Mouse (Mus musculus) kidney, embryonic 16.5 days (tissue): ENCODE measurements around the gene Olfr154. TPM values are rescaled to one million over a fixed set of nuclear protein-coding genes. Genes with fewer than 3 reads are reported as not detected.
"Not testable (repeated sequence)": the region's sequence is repeated elsewhere in the genome, so short reads cannot be mapped to it uniquely, and the experiment has no call there.

ENCODE experiments used
- ATAC-seq: fragments of 200-750 bp; cut with Nextera tagmentation; 2 replicates; pipeline ENCODE4 v1.8.0; 2017; ENCODE audit warnings: moderate TSS enrichment; ENCODE audit not compliant: low FRiP score, low TSS enrichment
- H3K27ac ChIP-seq: fragments of 300-500 bp; sonication (generic); 2 replicates; pipeline ENCODE4 v1.5.1; 2014; ENCODE audit warnings: low read length
- H3K27me3 ChIP-seq: fragments of 300-500 bp; sonication (generic); 2 replicates; pipeline ENCODE4 v1.6.1; 2014; ENCODE audit warnings: low read length, control low read depth, mixed read lengths; ENCODE audit not compliant: insufficient read depth
- H3K36me3 ChIP-seq: fragments of 300-500 bp; sonication (generic); 2 replicates; pipeline ENCODE4 v1.6.1; 2014; ENCODE audit warnings: low read length, control low read depth, mixed read lengths; ENCODE audit not compliant: insufficient read depth
- H3K4me1 ChIP-seq: fragments of 300-500 bp; sonication (generic); 2 replicates; pipeline ENCODE4 v1.6.1; 2014; ENCODE audit warnings: low read length, control low read depth, mixed read lengths; ENCODE audit not compliant: insufficient read depth
- H3K4me2 ChIP-seq: fragments of 300-500 bp; sonication (generic); replicated peaks from 2 replicates; pipeline ENCODE4 v1.6.1; 2014; ENCODE audit warnings: low read depth, low read length
- H3K4me3 ChIP-seq: fragments of 300-500 bp; sonication (generic); 2 replicates; pipeline ENCODE4 v1.5.1; 2014; ENCODE audit warnings: mild to moderate bottlenecking, low read length
- H3K9ac ChIP-seq: fragments of 300-500 bp; sonication (generic); replicated peaks from 2 replicates; pipeline ENCODE4 v1.6.1; 2014; ENCODE audit warnings: low read length
- H3K9me3 ChIP-seq: fragments of 300-500 bp; sonication (generic); 2 replicates; pipeline ENCODE4 v1.6.1; 2016; ENCODE audit warnings: low read length, control low read depth
- WGBS: fragments of 180-500 bp; shearing (Covaris S2); extraction: QIAGEN DNeasy Blood & Tissue Kit; methylation state at CpG from one replicate; pipeline ENCODE4 v1.1.7; 2014; 5-methylcytosine and 5-hydroxymethylcytosine counted together
- polyA plus RNA-seq: library from polyadenylated mRNA; unstranded; fragments of >200 nt; fragmentation: Nextera tagmentation; extraction: Ambion mirVana; gene quantifications from 2 replicates; pipeline ENCODE4 v1.2.1, GENCODE M21; 2015

Gene Olfr154
- polyA plus RNA-seq = not detected in 2 replicates

DNA sequence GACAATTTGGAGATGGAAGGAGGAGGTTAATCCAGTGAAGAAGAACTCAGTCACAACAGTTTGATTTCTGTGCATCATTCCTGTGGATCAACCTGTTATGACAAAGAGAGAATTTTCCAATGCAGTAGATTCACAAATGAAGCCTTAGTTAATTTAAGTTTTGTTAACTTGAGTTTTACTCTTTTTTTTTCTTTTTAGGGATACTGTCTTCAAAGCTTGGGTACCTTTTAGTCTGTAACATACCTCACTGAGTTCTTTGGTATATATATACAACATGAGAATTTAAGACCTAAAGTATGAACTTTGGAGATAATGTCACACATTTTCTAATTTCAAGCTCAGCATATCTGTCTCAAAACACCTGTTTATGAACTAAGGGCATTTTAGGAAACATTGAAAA lies at the start of gene Olfr154:
TSS of gene Olfr154 (minus strand) at position 101 of the 400 bp plus-strand sequence.
- not testable (repeated sequence) for H3K4me1 ChIP-seq, ATAC-seq, H3K36me3 ChIP-seq, H3K9me3 ChIP-seq, H3K4me3 ChIP-seq, H3K27ac ChIP-seq, H3K27me3 ChIP-seq, H3K9ac ChIP-seq, H3K4me2 ChIP-seq

DNA sequence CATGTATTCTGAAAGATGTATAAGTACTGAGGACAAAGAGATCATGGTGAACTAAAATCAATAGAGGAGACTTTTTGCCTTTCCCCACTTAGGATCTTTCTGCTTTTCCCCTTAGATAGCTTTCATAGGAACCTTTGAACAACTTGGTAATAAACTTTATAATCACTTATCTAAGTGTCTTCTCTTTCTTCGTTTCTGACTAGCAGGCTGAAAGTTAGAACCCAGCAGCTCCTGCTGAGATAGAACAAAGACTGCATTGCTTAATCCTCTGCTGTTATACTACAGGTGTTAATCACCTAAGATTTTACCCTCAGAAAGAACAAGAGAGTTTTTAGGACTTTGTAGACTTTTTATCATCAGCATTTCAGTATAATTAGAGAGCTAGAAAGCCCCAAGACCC lies 46.9 kb upstream of the Olfr154 start:
- no peaks in the 10 kb centered on the region for H3K36me3 ChIP-seq
- no peaks in the 10 kb centered on the region; the same call in 1 of the 2 replicates for H3K9me3 ChIP-seq
- no peak overlapping the region for H3K4me3 ChIP-seq
- H3K4me1 ChIP-seq = no peaks in the 10 kb centered on the region
- no peak overlapping the region for H3K27ac ChIP-seq
- H3K4me2 ChIP-seq = no peak overlapping the region
- ATAC-seq = no peak
- 18% methylated on average over 1 of the region's 1 CpGs for WGBS
- no peak overlapping the region for H3K9ac ChIP-seq
- H3K27me3 ChIP-seq = no peaks in the 10 kb centered on the region

DNA sequence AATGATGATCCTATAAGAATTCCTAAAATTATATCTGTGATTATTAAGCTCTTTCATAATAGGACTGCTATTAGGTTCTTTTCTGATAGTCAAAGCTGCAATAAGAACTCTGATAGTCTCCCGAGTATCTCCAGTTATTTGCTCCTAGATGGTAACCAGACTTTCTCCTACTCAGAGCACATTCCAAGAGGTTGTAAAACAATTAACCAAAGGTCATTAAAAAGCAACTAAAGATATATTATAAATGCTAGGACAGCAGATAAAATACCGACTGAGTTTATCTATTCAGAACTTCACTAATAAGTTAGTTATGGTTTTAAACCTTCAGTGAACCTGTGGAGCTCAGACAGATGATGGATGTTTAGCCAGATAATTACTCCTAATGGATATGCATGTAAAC lies 46.4 kb upstream of the Olfr154 start:
- H3K4me2 ChIP-seq, H3K9ac ChIP-seq, H3K27ac ChIP-seq, H3K27me3 ChIP-seq, H3K4me1 ChIP-seq, ATAC-seq, H3K36me3 ChIP-seq, H3K9me3 ChIP-seq, H3K4me3 ChIP-seq: not testable (repeated sequence)
- WGBS = 40% methylated on average over 2 of the region's 2 CpGs

DNA sequence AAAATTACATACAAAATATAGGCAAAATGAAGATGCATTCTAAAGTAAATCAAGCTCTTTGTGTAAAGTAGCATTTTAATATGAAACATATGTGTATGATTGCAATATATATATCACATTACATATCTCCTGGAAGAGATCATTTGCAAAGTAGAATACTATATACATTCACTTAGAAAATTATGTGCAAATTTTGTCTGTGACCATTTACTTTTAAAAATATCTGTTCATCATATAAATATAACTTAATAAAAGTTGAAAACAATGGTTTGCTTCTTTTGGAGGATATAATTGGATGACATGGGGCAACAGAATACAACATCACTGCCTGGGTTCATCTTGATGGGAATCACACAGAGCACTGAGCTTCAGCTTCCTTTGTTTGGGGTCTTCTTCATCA lies 24.9 kb upstream of the Olfr154 start, which contains the start of gene Olfr1008:
TSS of gene Olfr1008 (plus strand) at position 301 of the 400 bp plus-strand sequence.
- H3K4me3 ChIP-seq = no peak within 1 kb of the TSS
- H3K9me3 ChIP-seq = no peaks in the 10 kb centered on the region
- no peak within 1 kb of the TSS for H3K4me2 ChIP-seq
- H3K27ac ChIP-seq = no peak within 1 kb of the TSS
- H3K27me3 ChIP-seq = no peaks in the 10 kb centered on the region
- H3K9ac ChIP-seq = no peak within 1 kb of the TSS
- no peak for ATAC-seq
- no peaks in the 10 kb centered on the region for H3K36me3 ChIP-seq
- H3K4me1 ChIP-seq = no peaks in the 10 kb centered on the region

DNA sequence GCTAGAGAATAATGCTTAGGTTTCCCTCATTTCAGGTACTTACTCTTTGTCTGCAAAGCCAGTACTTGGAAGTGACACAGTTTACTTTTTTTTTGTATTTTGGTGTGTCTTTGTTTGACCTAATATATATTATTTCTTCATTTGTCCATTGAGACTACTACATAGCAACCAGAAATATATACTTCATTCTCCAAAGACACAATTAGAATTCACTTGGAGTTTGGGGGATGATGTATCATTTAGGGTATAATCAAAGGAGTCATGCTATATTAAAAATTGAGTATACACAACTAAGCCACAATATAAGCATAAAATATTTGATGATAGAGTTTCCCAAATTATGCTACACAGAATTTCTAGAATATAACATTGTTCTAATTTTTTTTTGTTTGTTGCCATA lies 14.4 kb upstream of the Olfr154 start, which contains the start of gene Olfr1006:
TSS of gene Olfr1006 (minus strand) at position 101 of the 400 bp plus-strand sequence.
- no peaks in the 10 kb centered on the region for H3K36me3 ChIP-seq
- ATAC-seq = no peak
- H3K9ac ChIP-seq = no peak within 1 kb of the TSS
- no peaks in the 10 kb centered on the region for H3K27me3 ChIP-seq
- H3K4me2 ChIP-seq = no peak within 1 kb of the TSS
- H3K4me3 ChIP-seq = no peak within 1 kb of the TSS
- no peaks in the 10 kb centered on the region for H3K9me3 ChIP-seq
- H3K4me1 ChIP-seq = no peaks in the 10 kb centered on the region
- H3K27ac ChIP-seq = no peak within 1 kb of the TSS

DNA sequence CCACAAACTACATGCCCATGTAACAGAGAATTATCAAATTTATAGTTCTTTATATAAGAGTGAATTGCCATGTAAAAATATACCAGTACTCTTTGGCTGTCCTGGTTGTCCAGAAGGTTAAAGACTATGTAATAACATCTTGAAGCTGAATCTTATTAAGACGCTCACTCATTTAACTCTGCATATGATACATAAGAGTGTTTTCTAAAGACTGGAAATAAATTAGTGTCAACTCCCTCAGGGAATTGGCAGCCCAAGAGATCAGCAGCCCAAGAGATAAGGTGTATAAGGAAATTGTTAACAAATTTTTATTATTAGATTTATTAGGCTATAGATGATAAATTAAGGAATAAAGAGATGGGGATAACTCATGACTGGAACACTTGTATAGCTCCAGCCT lies 13.7 kb downstream of the Olfr154 start, which contains the start of gene Olfr1002:
TSS of gene Olfr1002 (minus strand) at position 101 of the 400 bp plus-strand sequence.
- Histone ChIP-seq H3K27me3 (no peaks in the 10 kb centered on the region), H3K4me3 (no peak within 1 kb of the TSS), H3K9me3 (no peaks in the 10 kb centered on the region), H3K4me2 (no peak within 1 kb of the TSS), H3K36me3 (no peaks in the 10 kb centered on the region), H3K9ac (no peak within 1 kb of the TSS), H3K4me1 (no peaks in the 10 kb centered on the region), H3K27ac (no peak within 1 kb of the TSS)
- no peak for ATAC-seq
- WGBS = 82% methylated on average over 1 of the region's 1 CpGs

Other genes starting within 250 kb of the Olfr154 start
- not detected in 2 replicates for gene Olfr993, start 249.6 kb downstream of the Olfr154 start, polyA plus RNA-seq
- gene Olfr994, start 228.0 kb downstream of the Olfr154 start, polyA plus RNA-seq = not detected in 2 replicates
- not detected in 2 replicates for gene Olfr995, start 220.8 kb downstream of the Olfr154 start, polyA plus RNA-seq
- gene 4833423E24Rik, start 145.4 kb downstream of the Olfr154 start, polyA plus RNA-seq = not detected in 2 replicates
- not detected in 2 replicates for gene Olfr996, start 85.2 kb downstream of the Olfr154 start, polyA plus RNA-seq
- not detected in 2 replicates for gene Olfr998, start 75.5 kb downstream of the Olfr154 start, polyA plus RNA-seq
- not detected in 2 replicates for gene Olfr1000, start 52.6 kb downstream of the Olfr154 start, polyA plus RNA-seq
- gene Olfr1002, start 13.8 kb downstream of the Olfr154 start, polyA plus RNA-seq = not detected in 2 replicates
- gene Olfr1006, start 14.3 kb upstream of the Olfr154 start, polyA plus RNA-seq = not detected in 2 replicates
- not detected in 2 replicates for gene Olfr1008, start 25.0 kb upstream of the Olfr154 start, polyA plus RNA-seq
- gene Olfr1009, start 51.0 kb upstream of the Olfr154 start, polyA plus RNA-seq = not detected in 2 replicates
- not detected in 2 replicates for gene Olfr1012, start 98.3 kb upstream of the Olfr154 start, polyA plus RNA-seq
- not detected in 2 replicates for gene Olfr1013, start 102.6 kb upstream of the Olfr154 start, polyA plus RNA-seq
- not detected in 2 replicates for gene Olfr1014, start 108.3 kb upstream of the Olfr154 start, polyA plus RNA-seq
- not detected in 2 replicates for gene Olfr1015, start 117.6 kb upstream of the Olfr154 start, polyA plus RNA-seq
- not detected in 2 replicates for gene Olfr1016, start 138.1 kb upstream of the Olfr154 start, polyA plus RNA-seq
- not detected in 2 replicates for gene Olfr1018, start 154.0 kb upstream of the Olfr154 start, polyA plus RNA-seq
- gene Olfr1019, start 181.0 kb upstream of the Olfr154 start, polyA plus RNA-seq = not detected in 2 replicates
- gene Olfr1020, start 182.6 kb upstream of the Olfr154 start, polyA plus RNA-seq = not detected in 2 replicates
- gene Olfr1022, start 204.1 kb upstream of the Olfr154 start, polyA plus RNA-seq = not detected in 2 replicates
- gene Olfr1023, start 221.2 kb upstream of the Olfr154 start, polyA plus RNA-seq = not detected in 2 replicates
- not detected in 2 replicates for gene Olfr1024, start 240.6 kb upstream of the Olfr154 start, polyA plus RNA-seq